Mouse (Mus musculus) midbrain, embryonic 14.5 days (tissue): ENCODE measurements at regions not wholly inside any gene's neighbourhood (a gene's known extent, or its start where the extent isn't known, plus 50 kb on each side); places are given as distances from the start of the nearest gene placed in this dataset.

Source experiments
- ATAC-seq: fragments of 200-750 bp; cut with Nextera tagmentation; 2 replicates; pipeline ENCODE4 v1.8.0; 2017; ENCODE audit warnings: moderate number of reproducible peaks, moderate library complexity; ENCODE audit not compliant: low FRiP score, low TSS enrichment
- DNase-seq: peaks from one replicate; pipeline ENCODE4 v3.0.0-alpha.2; 2015
- H3K27ac ChIP-seq: fragments of 300-500 bp; sonication (generic); replicated peaks from 2 replicates; pipeline ENCODE4 v1.5.1; 2014; ENCODE audit warnings: mild to moderate bottlenecking, low read depth, low read length, moderate library complexity
- H3K27me3 ChIP-seq: fragments of 300-500 bp; sonication (generic); 2 replicates; pipeline ENCODE4 v1.6.1; 2014; ENCODE audit warnings: low read length, control low read depth, mixed read lengths; ENCODE audit not compliant: control insufficient read depth, insufficient read depth
- H3K36me3 ChIP-seq: fragments of 300-500 bp; sonication (generic); 2 replicates; pipeline ENCODE4 v1.6.1; 2014; ENCODE audit warnings: low read length, control low read depth; ENCODE audit not compliant: control insufficient read depth, insufficient read depth
- H3K4me1 ChIP-seq: fragments of 300-500 bp; sonication (generic); 2 replicates; pipeline ENCODE4 v1.6.1; 2014; ENCODE audit warnings: mild to moderate bottlenecking, antibody characterized with exemption, low read length, control low read depth; ENCODE audit not compliant: control insufficient read depth, insufficient read depth
- H3K4me2 ChIP-seq: fragments of 300-500 bp; sonication (generic); 2 replicates; pipeline ENCODE4 v1.6.1; 2014; ENCODE audit warnings: mild to moderate bottlenecking, low read length, moderate library complexity
- H3K4me3 ChIP-seq: fragments of 300-500 bp; sonication (generic); replicated peaks from 2 replicates; pipeline ENCODE4 v1.5.1; 2014; ENCODE audit warnings: low read depth, low read length
- H3K9ac ChIP-seq: fragments of 300-500 bp; sonication (generic); replicated peaks from 2 replicates; pipeline ENCODE4 v1.6.1; 2014; ENCODE audit warnings: mild to moderate bottlenecking, low read length, moderate library complexity
- H3K9me3 ChIP-seq: fragments of 300-500 bp; sonication (generic); 2 replicates; pipeline ENCODE4 v1.6.1; 2016; ENCODE audit warnings: low read length, control low read depth, mixed read lengths; ENCODE audit not compliant: control insufficient read depth
- WGBS: fragments of 180-500 bp; shearing (Covaris S2); extraction: QIAGEN DNeasy Blood & Tissue Kit; methylation state at CpG from one replicate; pipeline ENCODE4 v1.1.7; 2014; 5-methylcytosine and 5-hydroxymethylcytosine counted together

GRCm38 (mm10) chr15:36852229-36852821 lies 155.2 kb downstream of the Zfp706 start:
- ATAC-seq (no peak), DNase-seq (no peak)

GRCm38 (mm10) chr15:36848238-36848637 lies 159.3 kb downstream of the Zfp706 start:
- Histone ChIP-seq H3K27ac (no peak overlapping the region), H3K9me3 (no peaks in the 10 kb centered on the region), H3K4me3 (no peak overlapping the region), H3K27me3 (no peaks in the 10 kb centered on the region), H3K4me2 (no peak overlapping the region), H3K4me1 (no peaks in the 10 kb centered on the region), H3K9ac (no peak overlapping the region), H3K36me3 (no peaks in the 10 kb centered on the region)
- no peak for ATAC-seq
- WGBS: 63% methylated on average over 5 of the region's 5 CpGs
- DNase-seq: no peak

More at GRCm38 (mm10) chr15:36852229-36852821, 155.2 kb downstream of the Zfp706 start:
- Histone ChIP-seq H3K36me3 (no peaks in the 10 kb centered on the region), H3K9ac (no peak overlapping the region), H3K4me1 (no peaks in the 10 kb centered on the region), H3K4me2 (no peak overlapping the region), H3K27me3 (no peaks in the 10 kb centered on the region), H3K9me3 (no peaks in the 10 kb centered on the region), H3K4me3 (no peak overlapping the region), H3K27ac (no peak overlapping the region)
- 69% methylated on average over 6 of the region's 6 CpGs for WGBS

GRCm38 (mm10) chr15:36846806-36847205 lies 160.8 kb downstream of the Zfp706 start:
- H3K4me3 ChIP-seq: no peak overlapping the region
- H3K27ac ChIP-seq: no peak overlapping the region
- no peak for DNase-seq
- no peaks in the 10 kb centered on the region for H3K27me3 ChIP-seq
- H3K4me2 ChIP-seq: no peak overlapping the region
- no peaks in the 10 kb centered on the region for H3K4me1 ChIP-seq
- no peaks in the 10 kb centered on the region for H3K36me3 ChIP-seq
- 68% methylated on average over 9 of the region's 9 CpGs for WGBS
- no peaks in the 10 kb centered on the region for H3K9me3 ChIP-seq
- no peak for ATAC-seq
- no peak overlapping the region for H3K9ac ChIP-seq
